Mouse (Mus musculus) liver, embryonic 18 days (tissue): Measurements from ENCODE around the gene Arntl. TPM values are rescaled to one million over a fixed set of nuclear protein-coding genes. Genes with fewer than 3 reads are reported as not detected.

Experiments used
- polyA plus RNA-seq: library from polyadenylated mRNA; depleted of rRNA; stranded (reverse); fragments of >200 nt; gene quantifications from 2 replicates; pipeline ENCODE4 v1.2.3, GENCODE M21; 2012; rRNA removed

Arntl gene
- polyA plus RNA-seq: 12.0 and 12.8 TPM in 2 replicates

DNA sequence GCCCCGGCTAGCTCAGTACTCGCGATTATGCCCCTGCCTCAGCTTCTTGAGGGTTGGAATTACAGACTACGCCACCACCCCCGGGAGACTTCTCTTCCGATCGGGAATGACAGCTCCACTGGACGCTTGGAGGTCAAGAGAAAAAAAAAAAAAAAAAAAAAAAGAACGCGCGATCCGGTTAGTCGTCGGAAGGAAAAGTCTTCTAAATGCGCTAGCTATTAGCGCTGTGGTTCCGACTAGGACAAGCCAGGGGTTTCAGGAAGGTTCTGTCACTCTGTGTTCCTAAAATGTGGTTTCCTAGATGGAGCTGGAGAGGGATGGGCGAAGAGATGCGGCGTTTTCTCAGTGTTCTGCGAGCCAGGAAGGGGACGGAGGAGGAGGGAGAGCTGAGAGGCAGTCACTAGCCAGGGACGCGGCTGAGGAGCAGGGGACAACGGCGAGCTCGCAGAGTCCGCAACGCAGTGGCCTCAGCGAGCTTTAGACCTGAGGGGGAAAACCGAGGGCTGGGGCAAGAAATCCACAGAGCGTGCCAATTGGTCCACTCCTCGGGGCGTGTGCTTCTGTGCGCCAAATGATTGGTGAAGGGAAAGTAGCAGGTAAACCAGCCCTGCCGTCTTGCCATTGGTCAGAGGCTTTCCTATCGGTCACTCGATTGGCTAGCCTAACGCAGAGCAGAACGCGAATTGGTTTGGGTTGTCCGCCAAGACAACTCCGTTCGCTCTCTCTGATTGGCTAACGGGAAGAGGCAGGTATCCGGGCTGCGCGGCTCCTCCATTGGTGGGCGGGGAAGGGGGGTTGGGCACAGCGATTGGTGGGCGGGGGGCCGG is at the start of gene Arntl:
TSS of gene Arntl (plus strand) at position 822 of the 827 bp plus-strand sequence.

Other genes starting within 250 kb of the Arntl start
- gene Btbd10, start 161.9 kb downstream of the Arntl start, polyA plus RNA-seq: 3.9 and 4.1 TPM in 2 replicates
- gene Pth, start 181.1 kb downstream of the Arntl start, polyA plus RNA-seq: not detected in 2 replicates